Mouse (Mus musculus): Measurements from ENCODE around the gene Ptpa.

Ptpa gene

DNA sequence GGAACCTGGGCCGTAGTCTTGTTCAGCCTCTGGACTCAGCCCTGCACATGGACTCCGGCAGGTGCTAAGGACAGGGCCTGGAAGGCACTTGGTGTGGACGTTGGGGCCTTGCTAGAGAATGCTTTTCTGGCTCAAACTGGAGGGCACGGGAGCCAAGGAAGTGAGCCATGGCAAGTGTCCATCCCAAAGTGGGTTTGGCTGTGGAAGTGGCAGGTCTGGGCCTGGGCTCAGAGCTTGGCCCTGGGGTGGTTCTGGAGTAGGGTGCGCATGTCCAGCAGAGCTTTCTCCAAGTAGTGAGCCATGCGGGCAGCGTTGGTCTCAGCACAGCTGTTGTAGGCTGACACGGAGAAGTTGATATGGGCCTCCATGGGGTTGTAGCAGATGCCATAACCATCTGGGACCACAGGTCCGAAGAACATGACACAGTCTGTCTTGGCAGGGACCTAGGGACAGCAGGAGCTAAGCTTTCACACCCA, 13.4 kb upstream of the Ptpa start:
- 79% methylated on average over 9 of the region's 9 CpGs for WGBS

DNA sequence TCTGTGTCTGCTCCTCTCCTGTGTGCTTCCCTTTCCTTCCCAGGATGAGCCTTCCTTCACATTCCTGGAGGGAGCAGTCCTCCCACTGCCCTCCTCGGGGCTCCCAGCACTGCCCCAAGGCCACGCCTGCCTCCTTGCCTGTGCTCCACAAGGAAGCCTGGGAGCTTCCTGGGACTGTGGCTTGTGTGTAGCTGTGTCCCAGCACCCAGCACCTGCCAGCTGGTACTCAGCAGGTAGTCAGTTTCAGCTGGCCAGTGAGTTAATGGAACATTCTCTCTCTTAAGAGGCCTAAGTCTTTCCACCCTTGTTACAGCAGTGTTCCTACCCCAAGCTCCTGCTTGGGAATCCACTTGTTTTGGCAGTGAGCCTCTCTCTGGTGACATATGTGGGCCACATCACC, 13.0 kb upstream of the Ptpa start:
- 76% methylated on average over 2 of the region's 2 CpGs for WGBS

DNA sequence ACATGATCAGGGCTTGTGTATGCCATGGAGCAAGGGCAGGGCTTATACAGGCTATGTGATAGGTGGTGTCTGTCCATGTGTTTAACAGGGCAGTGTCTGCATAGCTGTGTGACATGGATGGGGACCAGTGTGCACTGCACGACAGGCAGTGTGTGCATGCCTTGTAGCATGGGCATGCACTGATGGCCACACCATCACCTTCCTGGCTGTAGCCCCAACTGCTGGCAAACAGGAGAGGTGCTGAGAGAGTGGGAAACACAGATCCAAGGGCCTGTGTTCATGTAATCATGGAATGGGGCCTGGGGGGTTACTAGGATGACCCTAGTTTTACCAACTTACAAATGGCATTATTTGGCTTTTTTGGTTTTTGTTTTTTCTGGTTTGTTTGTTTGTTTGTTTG, 12.0 kb upstream of the Ptpa start:
- 79% methylated on average over 1 of the region's 1 CpGs for WGBS

DNA sequence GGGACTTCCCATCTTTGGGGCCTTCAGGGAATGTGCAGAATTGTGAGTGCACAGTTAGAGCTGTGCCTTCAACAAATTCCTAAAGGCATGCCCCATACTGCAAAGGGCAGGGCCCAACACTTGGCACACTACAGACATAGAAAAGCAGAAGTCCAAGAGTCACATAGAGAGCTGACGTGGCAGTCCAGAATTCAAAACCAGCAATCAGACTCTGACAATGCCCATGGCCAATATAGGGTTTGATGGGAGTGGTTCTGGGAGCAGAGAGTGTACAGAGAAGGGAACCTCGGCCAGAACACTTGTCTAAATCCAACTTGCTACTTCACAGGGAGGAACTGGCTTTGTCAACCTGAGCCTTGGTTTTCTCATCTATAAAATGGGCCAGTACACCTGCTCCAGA, 8.6 kb upstream of the Ptpa start:
- WGBS: 82% methylated on average over 2 of the region's 2 CpGs

DNA sequence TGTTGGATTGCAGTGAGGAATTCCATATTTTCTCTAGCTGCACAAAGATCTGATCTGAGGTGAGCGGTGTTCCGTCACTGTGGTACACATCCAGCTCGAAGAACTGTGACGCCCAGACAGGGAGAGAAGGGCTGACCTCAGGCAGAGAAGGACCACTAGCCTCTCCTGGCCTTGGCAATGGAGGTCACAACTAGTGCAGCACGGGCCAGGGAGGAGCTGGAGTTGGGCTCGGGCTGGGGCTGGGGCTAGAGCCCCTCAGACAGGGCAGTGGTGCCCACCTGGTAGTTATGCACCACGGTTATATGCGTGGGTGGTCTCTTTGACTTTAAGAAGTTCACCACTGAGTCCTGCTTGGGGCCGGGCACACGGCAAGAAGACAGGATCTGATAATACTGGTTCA, 8.1 kb upstream of the Ptpa start:
- WGBS: 90% methylated on average over 10 of the region's 10 CpGs

DNA sequence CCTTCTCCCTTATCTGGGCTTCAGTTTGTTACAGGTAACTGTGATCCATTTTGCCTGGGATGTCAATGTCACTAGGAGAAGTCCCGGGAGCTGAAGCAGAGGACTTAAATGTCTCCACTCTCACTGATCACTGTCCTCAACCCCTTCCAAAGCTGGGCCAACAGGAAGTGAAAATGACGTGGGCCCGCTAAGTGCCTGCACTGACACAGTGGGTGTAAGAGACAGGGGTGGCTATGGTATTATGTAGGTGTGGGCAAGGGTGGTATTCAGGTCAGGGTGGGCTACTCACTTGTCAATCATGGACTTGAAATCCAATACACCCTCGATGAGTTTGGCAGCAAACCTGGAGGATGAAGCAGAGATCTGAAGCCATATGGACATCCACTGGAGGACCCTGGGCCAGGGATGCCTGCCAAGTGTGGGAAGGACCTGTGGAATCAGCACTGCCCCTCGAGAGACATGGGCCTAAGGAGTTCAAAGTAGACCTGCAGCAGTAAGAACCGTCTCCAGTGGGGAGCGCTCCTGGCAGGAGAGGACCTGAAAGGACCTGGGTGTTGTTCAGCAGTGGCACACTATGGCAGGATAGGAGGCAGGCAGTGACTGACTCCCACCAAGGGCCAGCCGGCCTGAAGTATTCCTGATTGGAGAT, 7.3 kb upstream of the Ptpa start:
- WGBS: 81% methylated on average over 8 of the region's 8 CpGs

DNA sequence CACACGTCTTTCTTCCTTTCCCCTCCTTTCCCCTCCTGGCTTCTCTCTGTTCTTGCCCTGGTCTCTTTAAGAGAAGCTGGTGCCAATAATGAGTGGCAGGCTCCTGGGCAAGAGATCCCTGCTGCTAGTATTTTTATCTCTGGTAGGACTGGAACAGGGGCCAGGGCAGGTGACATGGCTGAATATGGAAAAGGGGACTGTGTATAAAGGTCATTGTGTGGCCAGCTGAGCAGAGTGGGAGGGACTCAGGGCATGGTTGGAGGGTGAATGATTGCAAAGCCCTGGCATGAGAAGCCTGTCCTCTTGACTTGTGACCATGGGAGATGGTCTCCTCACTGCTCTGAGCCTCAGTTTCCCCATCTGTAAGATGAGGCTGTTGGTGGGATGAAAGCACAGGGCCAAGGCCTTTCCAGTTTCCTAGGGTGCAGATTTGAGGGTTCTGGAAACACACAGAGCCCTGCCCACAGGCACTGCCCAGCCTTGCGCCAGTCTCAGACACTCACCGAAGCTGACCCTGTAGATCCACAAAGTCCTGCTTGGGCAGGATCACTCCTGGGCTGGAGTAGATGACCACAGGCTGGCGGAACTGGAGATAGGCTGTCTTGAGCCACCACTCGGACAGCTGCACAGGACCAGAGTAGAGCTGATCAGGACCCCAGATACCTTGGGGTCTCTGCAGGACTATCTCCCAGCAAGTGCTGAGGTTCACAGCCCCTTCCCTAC, 6.2 kb upstream of the Ptpa start:
- WGBS: 92% methylated on average over 5 of the region's 5 CpGs

DNA sequence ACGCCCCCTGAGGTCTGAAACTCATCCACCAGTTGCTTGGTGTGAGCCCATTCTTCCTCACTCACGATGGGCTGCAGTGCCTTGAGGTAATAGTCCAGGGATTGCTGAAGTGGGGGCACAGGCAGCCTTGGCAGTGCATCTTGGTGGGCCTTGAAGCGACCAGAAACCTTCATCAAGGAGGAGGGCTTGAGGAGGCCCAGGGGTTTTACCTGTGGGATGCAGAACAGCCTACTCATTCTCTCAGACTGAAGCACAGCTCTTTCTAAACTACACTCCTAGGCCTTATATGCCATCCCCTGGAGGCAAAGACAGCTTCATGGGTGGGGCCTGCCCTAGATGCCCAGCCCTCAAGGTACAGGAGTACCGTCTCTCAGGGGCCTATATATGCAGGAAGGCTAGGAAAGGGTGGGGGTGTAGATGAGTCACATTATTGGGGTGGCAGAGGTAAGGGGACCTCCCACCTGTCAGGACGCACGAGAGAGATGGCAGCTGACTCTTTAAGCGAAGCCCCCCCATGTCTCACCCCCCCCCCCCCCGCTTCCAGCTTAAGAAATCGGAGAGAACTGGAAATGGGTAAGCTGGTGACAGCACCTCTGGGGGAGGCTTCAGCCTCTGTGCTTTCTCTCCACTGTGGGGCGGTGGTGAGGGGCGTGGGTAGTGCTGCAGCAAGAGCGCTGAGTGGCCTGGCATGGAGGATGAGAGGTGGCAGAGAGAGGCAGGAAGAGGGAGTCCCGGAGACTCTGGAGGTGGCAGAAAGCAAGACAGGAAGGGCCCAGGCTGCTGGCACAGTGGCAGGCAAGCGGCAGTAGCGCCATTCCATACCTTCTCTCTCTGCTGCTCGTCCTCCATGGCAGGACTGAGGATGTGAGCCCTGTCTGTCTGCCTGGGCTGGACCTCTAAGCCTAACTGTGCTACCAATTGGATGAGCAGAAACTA, 2.5 kb upstream of the Ptpa start:
- WGBS: 44% methylated on average over 16 of the region's 16 CpGs

DNA sequence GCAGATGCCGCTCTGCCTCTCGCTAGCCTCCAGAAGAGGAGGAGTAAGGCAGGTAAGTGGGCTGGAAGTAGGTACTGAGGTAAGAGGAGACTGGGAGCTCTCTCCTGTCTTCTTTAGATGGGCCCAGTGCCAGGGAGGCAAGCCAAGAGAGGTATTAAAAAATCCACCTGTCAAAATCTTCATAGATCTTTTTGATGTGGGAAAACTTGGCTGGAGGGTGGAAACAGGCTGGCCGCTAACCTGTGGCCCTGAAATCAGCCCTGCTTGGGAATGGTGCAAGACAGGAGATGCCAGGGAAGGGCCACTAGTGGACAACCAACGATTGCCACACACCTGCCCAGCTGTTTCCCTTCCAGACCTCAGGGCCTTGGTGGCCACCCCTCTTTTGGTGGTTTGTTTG, 1.7 kb upstream of the Ptpa start:
- 58% methylated on average over 4 of the region's 4 CpGs for WGBS

DNA sequence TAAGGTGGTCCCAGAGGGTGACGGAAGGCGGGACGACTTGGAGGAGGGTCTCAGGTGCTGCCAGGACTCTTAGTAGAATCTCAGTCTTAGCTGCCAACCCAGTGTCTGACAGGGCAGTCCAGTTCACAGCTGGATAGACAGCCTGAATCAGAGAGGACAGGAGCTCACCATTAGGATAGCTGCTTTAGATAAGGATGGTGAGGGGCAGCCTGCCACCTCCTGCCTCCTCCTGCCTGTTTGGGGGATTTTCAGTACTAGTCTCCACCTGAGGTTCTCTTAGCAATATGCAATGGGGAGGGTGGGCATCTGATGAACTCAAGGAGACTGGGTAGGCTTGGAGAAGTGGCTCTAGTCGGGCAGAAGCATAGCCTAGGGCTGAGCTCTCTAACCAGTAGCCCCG, 1.2 kb upstream of the Ptpa start:
- 39% methylated on average over 5 of the region's 5 CpGs for whole genome bisulfite sequencing

DNA sequence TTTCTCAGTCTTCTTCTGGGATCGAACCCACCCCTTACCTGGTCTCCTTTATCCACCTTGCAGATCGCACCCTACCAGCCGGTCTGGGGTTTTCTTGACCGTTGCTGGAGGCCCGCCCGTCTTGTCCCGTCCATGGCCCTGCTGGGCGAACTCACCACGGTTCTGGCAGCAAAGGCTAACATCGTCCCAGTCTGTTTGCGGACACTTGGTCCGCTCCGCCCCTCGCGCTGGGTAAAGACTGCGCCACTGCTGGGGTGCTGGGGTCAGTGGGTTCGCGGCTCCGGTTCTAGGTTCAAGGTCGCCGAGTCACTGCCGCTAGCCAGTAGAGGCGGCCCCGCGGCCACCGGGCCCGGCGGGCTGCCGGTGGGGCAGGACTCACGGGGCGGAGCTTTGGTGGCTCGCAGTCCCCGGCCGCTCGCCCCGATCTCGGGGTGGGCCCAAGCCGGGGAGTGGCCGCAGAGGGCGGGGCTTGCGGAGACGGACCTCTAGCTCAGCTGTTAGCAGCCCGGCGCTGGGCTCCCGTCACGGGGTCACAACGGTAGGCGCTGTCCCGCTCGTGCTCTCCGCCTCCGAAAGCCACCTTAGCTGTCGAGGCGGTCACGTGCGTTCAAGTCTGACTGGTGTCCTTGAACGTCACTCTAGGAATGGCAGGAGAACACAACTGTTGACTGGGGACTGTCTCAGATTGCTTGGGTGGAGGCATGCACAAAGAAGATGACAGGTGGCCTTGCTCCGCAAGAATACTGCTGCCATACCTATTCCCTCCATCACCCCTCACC, 493 bp upstream of the Ptpa start, which contains the start of gene Crat:
TSS of gene Crat (minus strand) at position 657 of the 779 bp plus-strand sequence.
- 1% methylated on average over 58 of the region's 58 CpGs for WGBS

DNA sequence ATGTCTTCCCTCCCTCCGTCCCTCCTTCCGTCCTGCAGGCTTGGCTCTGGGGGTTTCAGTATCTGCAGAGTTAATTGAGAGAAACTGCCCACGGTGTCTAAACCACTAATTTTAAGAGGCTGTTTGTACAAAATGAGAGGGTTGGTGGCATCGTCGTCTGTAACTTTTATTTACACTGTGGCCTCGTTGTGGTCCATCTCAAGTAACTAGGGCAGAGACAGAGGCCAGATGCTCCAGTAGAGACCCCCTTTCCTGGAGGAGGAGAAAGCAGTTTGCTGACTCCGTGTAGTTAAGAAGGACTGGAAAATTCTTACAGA, 768 bp downstream of the Ptpa start:
- under 1% methylated on average over 7 of the region's 7 CpGs for WGBS

DNA sequence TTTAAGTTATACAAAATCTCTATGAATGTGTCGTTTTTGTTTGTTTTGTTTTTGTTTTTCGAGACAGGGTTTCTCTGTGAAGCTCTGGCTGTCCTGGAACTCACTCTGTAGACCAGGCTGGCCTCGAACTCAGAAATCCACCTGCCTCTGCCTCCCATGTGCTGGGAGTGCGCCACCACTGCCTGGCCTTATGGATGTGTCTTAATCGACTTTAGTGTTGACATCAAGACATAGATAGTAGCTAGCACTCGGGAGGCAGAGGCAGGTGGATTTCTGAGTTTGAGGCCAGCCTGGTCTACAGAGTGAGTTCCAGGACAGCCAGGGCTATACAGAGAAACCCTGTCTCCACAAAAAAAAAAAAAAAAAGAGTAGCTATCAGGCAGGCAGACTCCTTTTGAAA, 1.3 kb downstream of the Ptpa start:
- WGBS: 62% methylated on average over 6 of the region's 6 CpGs

DNA sequence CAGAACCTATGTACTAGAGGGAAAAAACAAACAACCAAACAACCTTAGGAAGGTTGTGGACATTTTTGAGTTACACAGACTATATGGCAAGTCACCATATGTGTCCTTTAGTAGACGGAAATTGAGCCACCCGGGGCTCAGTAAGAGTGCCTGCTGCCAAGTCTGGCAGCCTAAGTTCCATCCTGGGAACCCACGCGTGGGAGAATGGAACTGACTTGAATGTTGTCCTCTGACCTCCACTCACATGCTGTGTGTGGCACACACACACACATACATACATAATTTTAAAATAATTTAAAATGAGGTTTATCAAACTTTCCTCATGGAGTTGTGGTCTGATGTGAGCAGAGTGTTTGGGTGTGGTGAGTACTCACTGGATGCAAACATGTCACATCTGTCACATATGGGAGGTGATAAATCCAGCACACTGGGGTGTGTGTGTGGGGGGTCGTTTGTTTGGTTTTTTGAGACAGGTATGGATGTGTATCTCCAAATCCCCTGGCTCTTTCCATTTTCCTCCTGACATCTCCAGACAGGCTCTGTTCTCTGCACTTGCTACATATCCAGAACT, 1.8 kb downstream of the Ptpa start:
- 40% methylated on average over 5 of the region's 5 CpGs for WGBS

DNA sequence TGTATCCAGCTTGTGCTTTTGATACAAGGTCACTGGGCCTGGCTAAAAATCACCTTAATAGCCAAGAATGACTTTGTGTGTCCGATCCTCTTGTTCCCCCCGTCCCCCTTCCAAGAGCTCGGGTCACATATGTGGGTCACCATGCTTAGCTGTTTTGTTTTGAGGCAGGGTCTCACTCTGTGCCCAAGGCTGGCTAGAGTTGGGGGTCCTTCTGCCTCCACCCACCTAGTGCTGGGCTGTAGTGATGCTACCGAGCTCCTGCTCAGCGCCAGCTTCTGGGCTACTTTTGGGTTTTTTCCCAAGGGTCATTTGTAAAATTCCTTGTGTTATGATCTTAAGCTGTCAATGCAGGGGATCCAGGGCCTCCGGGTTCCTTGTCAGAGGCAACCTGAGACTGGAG, 2.4 kb downstream of the Ptpa start:
- WGBS: 67% methylated on average over 6 of the region's 6 CpGs

DNA sequence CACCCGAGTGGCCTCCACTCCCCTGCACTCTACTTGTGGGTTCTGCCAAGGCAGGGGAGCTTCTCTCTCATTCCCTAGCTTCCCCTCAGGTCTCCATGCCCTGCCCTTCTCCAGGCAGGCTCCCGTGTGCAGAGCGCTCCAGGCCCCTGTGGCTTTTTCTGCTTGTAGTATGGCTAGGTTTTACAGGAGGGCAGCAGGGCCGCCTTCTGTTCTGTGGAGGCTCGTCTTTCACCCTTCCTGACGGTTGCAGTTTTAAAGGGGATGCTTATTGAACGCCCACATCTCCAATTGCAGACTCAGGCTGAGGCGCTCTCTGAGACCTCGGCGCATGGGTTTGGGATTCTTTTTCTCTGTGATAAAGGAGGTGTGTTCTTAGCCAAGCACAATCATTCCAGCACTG, 3.3 kb downstream of the Ptpa start:
- 35% methylated on average over 10 of the region's 10 CpGs for WGBS

DNA sequence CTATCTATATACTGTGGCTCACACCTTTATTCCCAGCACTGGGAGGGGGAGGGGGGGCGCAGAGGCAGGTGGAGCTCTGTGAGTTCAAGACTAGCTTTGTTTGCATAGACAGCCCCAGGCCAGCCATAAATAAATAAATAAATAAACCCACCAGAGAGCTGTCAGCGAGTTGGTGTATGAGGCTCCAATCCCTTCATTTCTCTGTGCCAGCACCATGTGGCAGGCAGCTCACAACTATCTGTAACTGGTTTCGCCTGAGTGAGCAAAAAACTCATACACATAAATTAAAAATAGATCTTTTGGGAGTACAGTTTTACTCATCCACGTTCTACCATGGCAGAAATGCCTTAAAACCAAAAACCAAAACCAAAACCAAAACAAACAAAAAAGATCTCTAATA, 5.6 kb downstream of the Ptpa start:
- 43% methylated on average over 4 of the region's 4 CpGs for WGBS

DNA sequence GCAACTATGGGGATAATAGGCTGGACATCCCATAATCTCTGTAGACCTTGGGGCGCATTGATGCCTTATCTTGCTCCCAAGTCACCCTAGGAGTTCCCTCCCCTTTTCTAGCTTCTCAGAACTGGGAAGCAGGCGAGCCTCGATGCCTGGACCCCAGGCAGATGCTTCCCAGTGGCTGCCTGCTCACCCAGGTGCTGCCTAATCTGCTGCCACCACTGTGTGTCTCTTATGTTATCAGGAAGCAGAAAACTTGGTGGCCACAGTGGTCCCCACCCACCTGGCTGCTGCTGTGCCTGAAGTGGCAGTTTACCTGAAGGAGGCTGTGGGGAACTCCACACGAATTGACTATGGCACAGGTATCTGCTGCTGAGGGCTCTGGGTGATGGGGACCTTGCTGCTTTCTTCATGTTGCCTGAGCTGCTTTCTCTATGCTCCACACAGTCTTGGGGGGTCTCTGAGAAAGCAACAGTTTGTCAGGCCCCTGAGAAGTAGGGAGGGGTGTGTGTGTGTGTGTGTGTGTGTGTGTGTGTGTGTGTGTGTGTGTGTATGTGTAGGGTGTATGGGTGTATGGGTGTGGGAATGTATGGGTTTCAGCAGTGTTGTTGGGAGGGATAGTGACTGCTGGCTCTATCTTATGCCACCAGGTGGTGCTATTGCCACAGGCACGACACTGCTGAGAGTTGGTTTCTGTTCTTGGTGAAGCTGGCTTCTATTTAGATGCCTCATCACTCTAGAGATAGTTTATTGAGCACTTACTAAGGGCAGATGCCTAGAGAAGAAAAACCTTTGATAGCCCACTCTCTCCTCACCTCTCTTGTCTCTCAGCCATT, 19.7 kb downstream of the Ptpa start:
- 59% methylated on average over 5 of the region's 5 CpGs for WGBS

DNA sequence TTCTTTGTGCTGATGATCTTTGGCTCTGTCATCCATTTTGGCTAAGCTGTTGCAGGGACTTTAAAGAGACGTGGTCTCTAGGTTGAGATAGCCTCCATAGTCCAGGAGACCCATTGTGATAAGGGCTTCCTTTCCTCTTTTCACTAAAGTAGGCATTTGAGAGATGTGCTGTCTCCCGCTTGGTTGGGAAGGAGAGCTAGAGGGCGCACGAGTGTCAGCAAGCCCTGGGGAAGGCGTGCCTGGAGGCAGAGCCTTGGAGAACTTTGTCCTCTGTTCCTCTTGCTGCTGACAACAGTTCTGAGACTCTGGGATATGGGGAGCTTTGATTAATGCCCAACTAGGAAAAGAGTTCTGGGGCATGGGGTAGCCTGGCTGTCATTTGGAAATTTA, 20.3 kb downstream of the Ptpa start:
- WGBS: 72% methylated on average over 5 of the region's 5 CpGs

DNA sequence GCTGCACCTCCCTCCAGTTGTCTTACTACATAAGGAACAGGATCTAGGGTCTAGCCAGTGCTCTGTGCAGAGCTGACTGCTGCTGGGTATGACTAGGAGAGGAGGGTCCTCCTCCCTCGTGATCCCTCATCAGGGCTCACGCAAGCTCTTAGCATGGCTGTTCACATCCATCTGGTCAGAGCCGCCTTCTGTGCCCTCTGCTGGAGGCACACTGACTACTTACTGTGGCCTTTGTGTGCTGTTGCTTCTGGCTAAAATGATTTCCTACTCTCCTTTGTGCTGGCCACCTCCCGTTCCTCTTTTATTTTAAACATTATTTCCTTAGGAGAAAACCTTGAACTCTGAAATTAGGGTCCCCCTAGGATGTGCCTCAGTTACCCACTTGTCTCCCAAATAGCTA, 21.0 kb downstream of the Ptpa start:
- 68% methylated on average over 4 of the region's 4 CpGs for WGBS

DNA sequence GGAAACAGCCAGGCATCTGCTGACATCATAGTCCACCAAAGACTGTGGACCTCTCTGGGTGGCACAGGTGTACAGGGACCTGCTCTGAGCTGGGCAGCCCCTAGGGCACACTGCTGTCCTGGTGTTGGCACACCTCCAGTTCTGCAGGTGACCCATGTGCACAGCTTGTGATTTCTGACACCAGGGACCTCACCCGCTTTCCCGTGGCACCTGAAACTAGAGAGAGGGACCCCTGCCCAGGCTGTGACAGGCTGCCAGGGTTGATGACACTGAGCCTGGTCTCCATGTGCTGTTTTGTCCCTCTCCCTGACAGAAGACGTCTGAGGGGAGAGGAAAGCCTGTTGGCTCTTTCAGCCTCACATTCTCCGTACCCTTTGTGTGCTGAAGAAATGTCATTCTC, 22.0 kb downstream of the Ptpa start:
- WGBS: 91% methylated on average over 4 of the region's 4 CpGs

Data from cerebral cortex, adult 2 months (tissue).